Mouse (Mus musculus) Muller cell, postnatal 12 days (primary cell): ENCODE data around the gene Tbc1d7.
A peak's percentile ranks its signal among the peaks of the same experiment; 100 is the strongest.

Experiments
- DNase-seq: peaks from one replicate; pipeline ENCODE4 v3.0.0-alpha.2; 2015; ENCODE audit errors: inconsistent ontology term

Tbc1d7 gene

GRCm38 (mm10) chr13:43193932-43194331 lies 22.6 kb upstream of the Tbc1d7 start:
- no peak for DNase-seq

GRCm38 (mm10) chr13:43193266-43193665 lies 22.0 kb upstream of the Tbc1d7 start:
- DNase-seq: peak; percentile 68

- DNase-seq: no peak
Observed at GRCm38 (mm10) chr13:43191741-43192192, 20.5 kb upstream of the Tbc1d7 start.

GRCm38 (mm10) chr13:43191290-43191689 lies 20.0 kb upstream of the Tbc1d7 start:
- DNase-seq: no peak

GRCm38 (mm10) chr13:43187736-43188135 lies 16.4 kb upstream of the Tbc1d7 start:
- DNase-seq: no peak

GRCm38 (mm10) chr13:43183248-43184055 lies 12.2 kb upstream of the Tbc1d7 start:
- peak; percentile 40 for DNase-seq

GRCm38 (mm10) chr13:43182465-43183201 lies 11.3 kb upstream of the Tbc1d7 start:
- DNase-seq: peak; percentile 83

GRCm38 (mm10) chr13:43181104-43181503 lies 9.8 kb upstream of the Tbc1d7 start:
- DNase-seq: no peak

- DNase-seq: no peak
Observed at GRCm38 (mm10) chr13:43177317-43177716, 6.0 kb upstream of the Tbc1d7 start.

GRCm38 (mm10) chr13:43176676-43177075 lies 5.4 kb upstream of the Tbc1d7 start:
- no peak for DNase-seq

- peak; percentile 66 for DNase-seq
Observed at GRCm38 (mm10) chr13:43173262-43173661, 2.0 kb upstream of the Tbc1d7 start.

GRCm38 (mm10) chr13:43172036-43172713 lies 874 bp upstream of the Tbc1d7 start:
- DNase-seq: peak; percentile 44

GRCm38 (mm10) chr13:43167721-43168120 lies 3.6 kb downstream of the Tbc1d7 start:
- no peak for DNase-seq

- DNase-seq: no peak
Observed at GRCm38 (mm10) chr13:43159429-43159828, 11.9 kb downstream of the Tbc1d7 start.

- DNase-seq: no peak
Observed at GRCm38 (mm10) chr13:43158281-43158680, 13.0 kb downstream of the Tbc1d7 start.

- DNase-seq: no peak
Observed at GRCm38 (mm10) chr13:43157370-43157769, 13.9 kb downstream of the Tbc1d7 start.

GRCm38 (mm10) chr13:43152005-43152520 lies 19.2 kb downstream of the Tbc1d7 start:
- no peak for DNase-seq

- DNase-seq: no peak
Observed at GRCm38 (mm10) chr13:43149661-43150060, 21.6 kb downstream of the Tbc1d7 start.

GRCm38 (mm10) chr13:43148692-43149091 lies 22.6 kb downstream of the Tbc1d7 start:
- peak; percentile 45 for DNase-seq

GRCm38 (mm10) chr13:43146515-43147258 lies 24.6 kb downstream of the Tbc1d7 start:
- DNase-seq: peak; percentile 77

GRCm38 (mm10) chr13:43144720-43145418 lies 26.4 kb downstream of the Tbc1d7 start:
- DNase-seq: no peak
